Mouse (Mus musculus): Measurements from ENCODE around the gene F2r. TPM values are rescaled to one million over a fixed set of nuclear protein-coding genes. Genes with fewer than 3 reads are reported as not detected.

F2r gene
- polyA plus RNA-seq, 1 experiment from 2014 or later = 62.5 TPM

GRCm38 (mm10) chr13:95592860-95593259 is 25.4 kb downstream of the F2r start:
- Histone ChIP-seq H3K4me2 (ENCODE audit: low read depth, low read length) (no peak overlapping the region), H3K27me3 (ENCODE audit: control insufficient read depth, insufficient read depth, low read length) (no peaks in the 10 kb centered on the region)
- WGBS = 73% methylated on average over 10 of the region's 10 CpGs

DNA sequence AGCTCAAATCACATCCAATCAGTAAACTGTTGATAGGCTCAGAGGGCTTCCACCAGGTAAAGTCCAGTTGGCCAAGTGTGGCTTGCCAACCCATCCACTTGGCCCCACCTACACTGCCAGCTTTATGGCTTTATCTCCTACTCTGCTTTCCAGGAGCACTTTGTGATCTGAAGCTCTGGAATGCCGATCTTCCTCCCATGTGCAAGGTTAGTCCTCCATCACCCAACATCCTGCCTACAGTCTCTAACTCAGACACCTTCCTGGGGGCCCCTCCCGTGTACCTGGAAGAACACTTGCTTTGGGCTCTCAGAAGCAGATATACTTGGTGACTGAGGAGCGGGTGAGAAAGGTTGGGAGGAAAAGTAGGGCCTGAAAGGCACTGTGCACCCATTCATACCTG is 26.7 kb downstream of the F2r start:
- no peaks in the 10 kb centered on the region for H3K27me3 ChIP-seq (ENCODE audit: control insufficient read depth, insufficient read depth, low read length)
- no peaks in the 10 kb centered on the region for H3K9me3 ChIP-seq (replicated peaks; ENCODE audit: control insufficient read depth, low read length)
- H3K4me1 ChIP-seq (ENCODE audit: control insufficient read depth, insufficient read depth, low read length) = no peaks in the 10 kb centered on the region
- no peak overlapping the region for H3K27ac ChIP-seq (ENCODE audit: low read length)
- H3K9ac ChIP-seq (ENCODE audit: low read length) = no peak overlapping the region
- no peak overlapping the region for H3K4me3 ChIP-seq (replicated peaks; ENCODE audit: low read length)
- H3K4me2 ChIP-seq (ENCODE audit: low read depth, low read length) = no peak overlapping the region
- no peaks in the 10 kb centered on the region for H3K36me3 ChIP-seq (ENCODE audit: control insufficient read depth, insufficient read depth, low read length)
- 91% methylated on average over 3 of the region's 3 CpGs for WGBS
- no peak for ATAC-seq (ENCODE audit: insufficient read depth, low FRiP score)

More at GRCm38 (mm10) chr13:95592860-95593259, 25.4 kb downstream of the F2r start:
- Histone ChIP-seq H3K36me3 (ENCODE audit: control insufficient read depth, insufficient read depth, low read length) (no peaks in the 10 kb centered on the region), H3K9me3 (replicated peaks; ENCODE audit: control insufficient read depth, low read length) (no peaks in the 10 kb centered on the region), H3K4me1 (ENCODE audit: control insufficient read depth, insufficient read depth, low read length) (no peaks in the 10 kb centered on the region), H3K27ac (ENCODE audit: low read length) (no peak overlapping the region), H3K4me3 (replicated peaks; ENCODE audit: low read length) (no peak overlapping the region), H3K9ac (ENCODE audit: low read length) (no peak overlapping the region)
- ATAC-seq (ENCODE audit: insufficient read depth, low FRiP score) = no peak

GRCm38 (mm10) chr13:95587628-95588027 is 30.7 kb downstream of the F2r start:
- no peak overlapping the region for H3K27ac ChIP-seq (ENCODE audit: low read length)
- no peaks in the 10 kb centered on the region for H3K27me3 ChIP-seq (ENCODE audit: control insufficient read depth, insufficient read depth, low read length)
- H3K4me2 ChIP-seq (ENCODE audit: low read depth, low read length) = no peak overlapping the region
- ATAC-seq (ENCODE audit: insufficient read depth, low FRiP score) = no peak
- WGBS = 84% methylated on average over 4 of the region's 4 CpGs
- H3K4me1 ChIP-seq (ENCODE audit: control insufficient read depth, insufficient read depth, low read length) = no peaks in the 10 kb centered on the region
- no peak overlapping the region for H3K4me3 ChIP-seq (replicated peaks; ENCODE audit: low read length)
- H3K9me3 ChIP-seq (replicated peaks; ENCODE audit: control insufficient read depth, low read length) = no peaks in the 10 kb centered on the region
- H3K9ac ChIP-seq (ENCODE audit: low read length) = no peak overlapping the region
- H3K36me3 ChIP-seq (ENCODE audit: control insufficient read depth, insufficient read depth, low read length) = no peaks in the 10 kb centered on the region

DNA sequence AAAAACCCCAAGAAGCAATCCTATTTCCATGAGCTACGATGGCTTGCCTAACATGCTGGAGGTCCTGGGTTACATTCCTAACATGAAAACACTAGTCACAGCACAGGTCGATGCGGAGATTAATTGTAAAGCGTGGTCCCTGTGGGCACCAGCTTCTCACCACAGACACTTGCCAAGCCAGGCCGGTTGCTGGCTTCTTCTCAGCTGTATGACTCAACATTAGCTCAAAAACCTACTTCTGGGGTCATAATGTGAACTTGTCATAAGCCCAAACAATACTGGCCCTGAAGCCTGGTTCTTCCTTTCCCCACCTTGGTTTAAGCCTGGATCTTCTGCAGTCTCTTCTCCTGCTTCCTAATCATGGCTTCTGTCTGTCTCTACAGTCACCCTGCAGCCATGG is 33.4 kb downstream of the F2r start:
- Histone ChIP-seq H3K4me2 (ENCODE audit: low read depth, low read length) (no peak overlapping the region), H3K4me3 (replicated peaks; ENCODE audit: low read length) (no peak overlapping the region), H3K9ac (ENCODE audit: low read length) (no peak overlapping the region), H3K4me1 (ENCODE audit: control insufficient read depth, insufficient read depth, low read length) (no peaks in the 10 kb centered on the region), H3K27me3 (ENCODE audit: control insufficient read depth, insufficient read depth, low read length) (no peaks in the 10 kb centered on the region), H3K9me3 (replicated peaks; ENCODE audit: control insufficient read depth, low read length) (no peaks in the 10 kb centered on the region), H3K27ac (ENCODE audit: low read length) (no peak overlapping the region), H3K36me3 (ENCODE audit: control insufficient read depth, insufficient read depth, low read length) (no peaks in the 10 kb centered on the region)
- WGBS = 86% methylated on average over 5 of the region's 5 CpGs
- no peak for ATAC-seq (ENCODE audit: insufficient read depth, low FRiP score)

DNA sequence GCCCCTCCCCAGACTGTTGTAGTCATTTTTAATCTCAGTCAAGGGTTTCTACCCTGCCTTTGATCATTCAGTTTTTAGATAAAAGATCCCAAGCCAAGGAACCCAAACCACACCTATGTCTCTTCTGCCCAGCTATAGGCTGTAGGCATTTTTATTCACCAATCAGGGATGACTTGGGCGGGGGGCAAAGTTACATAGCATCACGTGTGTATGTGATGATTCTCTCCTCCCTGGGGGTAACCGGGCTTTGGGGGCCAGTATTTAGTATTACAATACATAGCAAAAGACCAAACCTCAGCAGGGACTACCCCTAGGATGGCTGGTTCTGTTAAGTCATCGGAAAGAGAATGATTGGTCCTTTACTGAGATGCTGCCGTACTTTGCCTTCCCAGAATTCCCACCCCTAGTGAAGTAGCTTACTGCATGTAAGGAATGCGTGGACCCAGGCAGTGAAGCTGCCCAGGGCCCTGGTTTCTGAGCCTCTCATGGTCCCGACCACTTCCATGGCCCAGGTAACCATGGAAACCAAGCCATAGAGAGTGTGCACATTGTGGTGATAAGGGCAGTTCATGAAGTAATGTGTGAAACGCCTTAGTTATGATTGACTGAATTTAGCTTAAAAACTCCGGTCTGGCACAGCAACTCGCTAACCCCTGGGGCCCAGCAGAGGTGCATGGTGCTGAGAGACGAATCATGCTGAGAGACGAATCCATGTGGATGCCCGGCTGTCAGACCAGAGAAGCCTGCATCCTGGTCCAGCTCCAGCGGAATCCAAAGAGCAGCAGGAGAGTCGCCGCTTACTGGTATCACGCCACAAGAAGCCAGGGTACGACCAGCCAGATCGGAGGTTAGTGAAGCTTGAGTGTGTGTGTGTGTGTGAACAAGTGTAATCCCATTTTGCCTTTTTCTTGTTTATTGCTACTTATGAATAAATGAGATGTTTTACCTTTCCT is 34.8 kb downstream of the F2r start:
- Histone ChIP-seq H3K9me3 (replicated peaks; ENCODE audit: control insufficient read depth, low read length) (no peaks in the 10 kb centered on the region), H3K4me1 (ENCODE audit: control insufficient read depth, insufficient read depth, low read length) (no peaks in the 10 kb centered on the region), H3K4me2 (ENCODE audit: low read depth, low read length) (no peak overlapping the region), H3K36me3 (ENCODE audit: control insufficient read depth, insufficient read depth, low read length) (no peaks in the 10 kb centered on the region), H3K27me3 (ENCODE audit: control insufficient read depth, insufficient read depth, low read length) (no peaks in the 10 kb centered on the region), H3K9ac (ENCODE audit: low read length) (no peak overlapping the region), H3K4me3 (replicated peaks; ENCODE audit: low read length) (no peak overlapping the region), H3K27ac (ENCODE audit: low read length) (no peak overlapping the region)
- ATAC-seq (ENCODE audit: insufficient read depth, low FRiP score) = no peak
- 59% methylated on average over 19 of the region's 19 CpGs for WGBS

GRCm38 (mm10) chr13:95581850-95582249 is 36.4 kb downstream of the F2r start:
- Histone ChIP-seq H3K36me3 (ENCODE audit: control insufficient read depth, insufficient read depth, low read length) (no peaks in the 10 kb centered on the region), H3K4me2 (ENCODE audit: low read depth, low read length) (no peak overlapping the region), H3K4me3 (replicated peaks; ENCODE audit: low read length) (no peak overlapping the region), H3K9me3 (replicated peaks; ENCODE audit: control insufficient read depth, low read length) (no peaks in the 10 kb centered on the region), H3K27ac (ENCODE audit: low read length) (no peak overlapping the region), H3K4me1 (ENCODE audit: control insufficient read depth, insufficient read depth, low read length) (no peaks in the 10 kb centered on the region), H3K9ac (ENCODE audit: low read length) (no peak overlapping the region), H3K27me3 (ENCODE audit: control insufficient read depth, insufficient read depth, low read length) (no peaks in the 10 kb centered on the region)
- 55% methylated on average over 1 of the region's 1 CpGs for WGBS
- ATAC-seq (ENCODE audit: insufficient read depth, low FRiP score) = no peak

GRCm38 (mm10) chr13:95578016-95578697 is 40.1 kb downstream of the F2r start:
- 83% methylated on average over 5 of the region's 5 CpGs for WGBS
- no peak overlapping the region for H3K27ac ChIP-seq (ENCODE audit: low read length)
- no peak overlapping the region for H3K4me3 ChIP-seq (replicated peaks; ENCODE audit: low read length)
- no peaks in the 10 kb centered on the region for H3K9me3 ChIP-seq (replicated peaks; ENCODE audit: control insufficient read depth, low read length)
- no peaks in the 10 kb centered on the region for H3K4me1 ChIP-seq (ENCODE audit: control insufficient read depth, insufficient read depth, low read length)
- no peaks in the 10 kb centered on the region for H3K27me3 ChIP-seq (ENCODE audit: control insufficient read depth, insufficient read depth, low read length)
- no peaks in the 10 kb centered on the region for H3K36me3 ChIP-seq (ENCODE audit: control insufficient read depth, insufficient read depth, low read length)
- ATAC-seq (ENCODE audit: insufficient read depth, low FRiP score) = no peak
- H3K4me2 ChIP-seq (ENCODE audit: low read depth, low read length) = no peak overlapping the region
- no peak overlapping the region for H3K9ac ChIP-seq (ENCODE audit: low read length)

GRCm38 (mm10) chr13:95570877-95571276 is 47.4 kb downstream of the F2r start:
- H3K36me3 ChIP-seq (ENCODE audit: control insufficient read depth, insufficient read depth, low read length) = no peaks in the 10 kb centered on the region
- ATAC-seq (ENCODE audit: insufficient read depth, low FRiP score) = no peak
- no peak overlapping the region for H3K4me2 ChIP-seq (ENCODE audit: low read depth, low read length)
- WGBS = 94% methylated on average over 4 of the region's 4 CpGs
- no peak overlapping the region for H3K4me3 ChIP-seq (replicated peaks; ENCODE audit: low read length)
- H3K4me1 ChIP-seq (ENCODE audit: control insufficient read depth, insufficient read depth, low read length) = no peaks in the 10 kb centered on the region
- H3K9me3 ChIP-seq (replicated peaks; ENCODE audit: control insufficient read depth, low read length) = no peaks in the 10 kb centered on the region
- no peak overlapping the region for H3K9ac ChIP-seq (ENCODE audit: low read length)
- no peak overlapping the region for H3K27ac ChIP-seq (ENCODE audit: low read length)
- no peaks in the 10 kb centered on the region for H3K27me3 ChIP-seq (ENCODE audit: control insufficient read depth, insufficient read depth, low read length)

DNA sequence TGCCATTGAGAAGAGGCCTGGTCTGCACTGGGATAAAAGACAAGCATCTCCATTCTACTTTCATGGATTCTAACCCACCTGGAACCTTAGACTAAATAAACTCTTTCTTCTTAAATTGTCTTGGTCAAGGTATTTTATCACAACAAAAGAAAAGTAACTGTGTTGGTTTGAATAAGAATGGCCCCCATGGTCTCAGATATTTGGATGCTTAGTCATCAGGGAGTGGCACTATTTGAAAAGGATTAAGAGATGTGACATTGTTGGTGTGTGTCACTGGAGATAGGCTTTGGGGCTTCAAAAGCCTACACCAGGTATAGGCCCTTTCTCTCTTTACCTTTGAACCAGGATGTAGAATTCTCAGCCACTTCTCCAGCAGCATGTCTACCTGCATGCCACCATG is 49.0 kb downstream of the F2r start:
- Histone ChIP-seq H3K27me3 (ENCODE audit: control insufficient read depth, insufficient read depth, low read length) (no peaks in the 10 kb centered on the region), H3K27ac (ENCODE audit: low read length) (no peak overlapping the region), H3K9ac (ENCODE audit: low read length) (no peak overlapping the region), H3K4me3 (replicated peaks; ENCODE audit: low read length) (no peak overlapping the region), H3K36me3 (ENCODE audit: control insufficient read depth, insufficient read depth, low read length) (no peaks in the 10 kb centered on the region), H3K9me3 (replicated peaks; ENCODE audit: control insufficient read depth, low read length) (no peaks in the 10 kb centered on the region), H3K4me1 (ENCODE audit: control insufficient read depth, insufficient read depth, low read length) (no peaks in the 10 kb centered on the region), H3K4me2 (ENCODE audit: low read depth, low read length) (no peak overlapping the region)
- no peak for ATAC-seq (ENCODE audit: insufficient read depth, low FRiP score)
